Mouse (Mus musculus) liver, postnatal 0 days (tissue): ENCODE results near the gene Cped1.

ENCODE experiments used
- CTCF ChIP-seq: sonication (generic); IDR thresholded peaks from 2 replicates; pipeline ENCODE4 v1.5.1; 2016; ENCODE audit warnings: antibody characterized with exemption, low read depth
- EP300 ChIP-seq: IDR thresholded peaks from 2 replicates; pipeline ENCODE4 v1.6.1; 2016; ENCODE audit warnings: antibody characterized with exemption, low read depth, mild to moderate bottlenecking

- no peak for TF ChIP-seq EP300
- TF ChIP-seq CTCF: no peak
Observed at GRCm38 (mm10) chr6:22099832-22100231, 114.1 kb downstream of the Cped1 start.
